Mouse (Mus musculus): ENCODE data around the gene S100a4. TPM values are rescaled to one million over a fixed set of nuclear protein-coding genes. Genes with fewer than 3 reads are reported as not detected.

Gene S100a4
- polyA plus RNA-seq (2017; shearing (Covaris generic)) = 279 TPM

GRCm38 (mm10) chr3:90603623-90604022 is at the start of gene S100a4:
Gene S100a4, plus strand, starts transcription at chr3:90603771.

DNA sequence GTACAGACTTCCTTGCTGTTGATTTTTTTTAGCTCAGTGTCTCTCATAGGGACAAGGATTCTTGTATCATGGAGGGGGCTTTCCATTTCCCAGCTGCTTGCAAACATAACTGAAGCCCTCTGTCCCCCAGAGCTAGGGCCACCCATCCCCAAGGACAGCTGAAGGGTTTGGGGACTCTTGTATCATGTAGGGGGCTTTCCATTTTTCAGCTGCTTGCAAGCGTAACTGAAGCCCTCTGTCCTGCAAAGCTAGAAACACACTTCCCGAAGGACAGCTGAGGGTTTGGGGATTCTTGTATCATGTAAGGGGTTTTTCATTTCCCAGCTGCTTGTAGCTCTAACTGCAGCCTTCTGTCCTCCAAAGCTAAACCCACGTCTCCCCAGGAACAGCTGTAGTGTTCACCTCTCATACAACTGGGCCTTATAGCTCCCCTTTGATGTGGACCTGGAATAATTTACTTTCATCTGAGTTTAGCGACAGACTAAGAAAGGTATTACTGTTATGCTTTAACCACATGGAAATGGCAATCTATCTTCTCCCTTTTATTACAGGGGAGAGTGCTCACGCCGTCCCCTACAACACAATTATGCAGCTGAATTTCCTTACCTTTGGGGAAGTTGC is 43.5 kb upstream of the S100a4 start, which contains the start of gene S100a3:
Gene S100a3, plus strand, starts transcription at position 571 of the 621 bp plus-strand sequence.

GRCm38 (mm10) chr3:90589947-90590346 is 13.6 kb upstream of the S100a4 start, which contains the start of gene S100a2:
Gene S100a2, plus strand, starts transcription at chr3:90590247.

GRCm38 (mm10) chr3:90601486-90602110 is 2.0 kb upstream of the S100a4 start, which contains the start of gene Gm42674:
Gene Gm42674, plus strand, starts transcription at chr3:90601904.

DNA sequence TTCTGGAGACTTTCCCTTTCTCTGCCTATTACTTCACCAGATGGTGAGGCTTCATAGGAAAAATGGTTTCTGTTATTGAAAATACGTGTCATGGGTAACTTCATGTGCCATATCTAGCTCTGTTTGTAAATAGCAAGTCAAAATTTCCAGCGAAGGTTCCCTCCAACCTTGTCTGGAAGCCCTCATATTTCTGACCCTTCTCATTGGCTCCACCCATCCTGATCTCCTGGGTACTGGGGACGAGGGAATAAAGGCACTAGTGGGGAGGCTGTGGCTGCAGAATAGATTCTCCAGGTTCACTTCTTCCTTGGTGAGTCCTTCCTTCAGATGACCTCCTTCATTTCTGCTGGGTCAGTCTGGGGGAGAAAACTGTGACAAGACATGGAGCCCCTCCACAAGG is 4.7 kb downstream of the S100a4 start, which contains the start of gene S100a5:
Gene S100a5, plus strand, starts transcription at position 301 of the 400 bp plus-strand sequence.

GRCm38 (mm10) chr3:90612728-90613291 is 9.2 kb downstream of the S100a4 start, which contains the start of gene S100a6:
Gene S100a6, plus strand, starts transcription at chr3:90612882.

GRCm38 (mm10) chr3:90653717-90654116 is 50.1 kb downstream of the S100a4 start, which contains the start of gene S100a7a:
Gene S100a7a, plus strand, starts transcription at chr3:90654017.

Other genes starting within 250 kb of the S100a4 start
- not detected for gene Slc27a3, start 213.8 kb upstream of the S100a4 start, polyA plus RNA-seq (2017; shearing (Covaris generic))
- 18.6 TPM for gene Ints3, start 170.1 kb upstream of the S100a4 start, polyA plus RNA-seq (2017; shearing (Covaris generic))
- gene Npr1, start 137.9 kb upstream of the S100a4 start, polyA plus RNA-seq (2017; shearing (Covaris generic)) = not detected
- 84.0 TPM for gene Ilf2, start 127.6 kb upstream of the S100a4 start, polyA plus RNA-seq (2017; shearing (Covaris generic))
- 56.9 TPM for gene Snapin, start 112.7 kb upstream of the S100a4 start, polyA plus RNA-seq (2017; shearing (Covaris generic))
- 165 TPM for gene Chtop, start 94.3 kb upstream of the S100a4 start, polyA plus RNA-seq (2017; shearing (Covaris generic))
- 1.1 TPM for gene S100a1, start 89.4 kb upstream of the S100a4 start, polyA plus RNA-seq (2017; shearing (Covaris generic))
- gene S100a13, start 89.3 kb upstream of the S100a4 start, polyA plus RNA-seq (2017; shearing (Covaris generic)) = 123 TPM
- not detected for gene S100a14, start 76.9 kb upstream of the S100a4 start, polyA plus RNA-seq (2017; shearing (Covaris generic))
- not detected for gene S100a16, start 66.5 kb upstream of the S100a4 start, polyA plus RNA-seq (2017; shearing (Covaris generic))
- gene S100a3, start 43.2 kb upstream of the S100a4 start, polyA plus RNA-seq (2017; shearing (Covaris generic)) = 2.3 TPM
- gene S100a2, start 13.5 kb upstream of the S100a4 start, polyA plus RNA-seq (2017; shearing (Covaris generic)) = not detected
- gene Gm42674, start 1.9 kb upstream of the S100a4 start, polyA plus RNA-seq (2017; shearing (Covaris generic)) = not detected
- gene S100a5, start 4.8 kb downstream of the S100a4 start, polyA plus RNA-seq (2017; shearing (Covaris generic)) = not detected
- 579 TPM for gene S100a6, start 9.1 kb downstream of the S100a4 start, polyA plus RNA-seq (2017; shearing (Covaris generic))
- 0.39 TPM for gene S100a7a, start 50.2 kb downstream of the S100a4 start, polyA plus RNA-seq (2017; shearing (Covaris generic))
- not detected for gene S100a8, start 65.2 kb downstream of the S100a4 start, polyA plus RNA-seq (2017; shearing (Covaris generic))
- not detected for gene S100a9, start 92.0 kb downstream of the S100a4 start, polyA plus RNA-seq (2017; shearing (Covaris generic))
- not detected for gene Pglyrp4, start 123.1 kb downstream of the S100a4 start, polyA plus RNA-seq (2017; shearing (Covaris generic))
- gene Gm5849, start 174.1 kb downstream of the S100a4 start, polyA plus RNA-seq (2017; shearing (Covaris generic)) = not detected

Data from effector memory CD4-positive, alpha-beta T cell, adult 5 months (primary cell).